Mouse (Mus musculus) hindlimb bud, embryonic 11.5 days (tissue): ENCODE data around the gene Nacc1.

ENCODE experiments used
- DNase-seq: peaks from one replicate; pipeline ENCODE4 v3.0.0-alpha.2; 2012; ENCODE audit warnings: low read depth, low spot score; ENCODE audit errors: extremely low spot score

The Nacc1 gene

GRCm38 (mm10) chr8:84664566-84665384, 22.9 kb downstream of the Nacc1 start:
- no peak for DNase-seq

- DNase-seq = no peak
Measured at GRCm38 (mm10) chr8:84663483-84664327, 24.0 kb downstream of the Nacc1 start.

GRCm38 (mm10) chr8:84662581-84663065, 25.0 kb downstream of the Nacc1 start, which contains the start of gene Ier2:
Ier2 (minus strand) TSS chr8:84662852.
- no peak for DNase-seq

- no peak for DNase-seq
Measured at GRCm38 (mm10) chr8:84661961-84662571, 25.6 kb downstream of the Nacc1 start.

GRCm38 (mm10) chr8:84661458-84661871, 26.2 kb downstream of the Nacc1 start:
- DNase-seq = no peak

- DNase-seq = no peak
Measured at GRCm38 (mm10) chr8:84660819-84661457, 26.7 kb downstream of the Nacc1 start.

GRCm38 (mm10) chr8:84659936-84660818, 27.5 kb downstream of the Nacc1 start:
- DNase-seq = no peak

GRCm38 (mm10) chr8:84658951-84659350, 28.7 kb downstream of the Nacc1 start:
- no peak for DNase-seq

- DNase-seq = no peak
Measured at GRCm38 (mm10) chr8:84657680-84658079, 30.0 kb downstream of the Nacc1 start.

GRCm38 (mm10) chr8:84657203-84657602, 30.5 kb downstream of the Nacc1 start:
- DNase-seq = no peak

- DNase-seq = no peak
Measured at GRCm38 (mm10) chr8:84656641-84657126, 31.0 kb downstream of the Nacc1 start.

- no peak for DNase-seq
Measured at GRCm38 (mm10) chr8:84656191-84656525, 31.5 kb downstream of the Nacc1 start.

GRCm38 (mm10) chr8:84655336-84656190, 32.1 kb downstream of the Nacc1 start:
- DNase-seq = no peak

- no peak for DNase-seq
Measured at GRCm38 (mm10) chr8:84654597-84654996, 33.1 kb downstream of the Nacc1 start.

GRCm38 (mm10) chr8:84653092-84653631, 34.5 kb downstream of the Nacc1 start:
- DNase-seq = no peak

GRCm38 (mm10) chr8:84650213-84650612, 37.4 kb downstream of the Nacc1 start:
- no peak for DNase-seq

- DNase-seq = no peak
Measured at GRCm38 (mm10) chr8:84647461-84647901, 40.2 kb downstream of the Nacc1 start.

GRCm38 (mm10) chr8:84646800-84647199, 40.9 kb downstream of the Nacc1 start:
- no peak for DNase-seq
